Mouse (Mus musculus): Measurements from ENCODE around the gene Tceal3. TPM values are rescaled to one million over a fixed set of nuclear protein-coding genes. Genes with fewer than 3 reads are reported as not detected.
"Not testable (repeated sequence)": the region's sequence is repeated elsewhere in the genome, so short reads cannot be mapped to it uniquely, and the experiment has no call there.

Gene Tceal3
- polyA plus RNA-seq, 1 experiment from 2014 or later: 1.2 TPM

DNA sequence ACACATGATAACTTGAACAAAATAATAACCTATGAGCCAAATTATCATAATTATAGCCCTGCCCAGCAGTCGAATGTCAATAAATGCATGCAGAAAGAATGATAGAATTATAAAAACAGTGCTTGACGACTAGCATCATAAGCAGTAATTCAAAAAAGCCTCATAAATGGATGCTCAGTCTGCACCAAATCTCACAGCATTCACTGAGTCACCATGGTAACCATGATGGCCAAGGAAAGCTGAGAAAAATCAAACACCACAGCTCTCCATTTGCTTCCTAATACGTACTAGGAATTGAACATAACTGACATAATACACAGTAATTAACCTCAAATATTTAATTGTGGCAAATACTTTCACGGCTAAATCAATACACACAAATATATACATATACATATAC is 44.5 kb downstream of the Tceal3 start:
- H3K4me3 ChIP-seq: no peak overlapping the region
- no peak overlapping the region for H3K4me2 ChIP-seq
- H3K9ac ChIP-seq: no peak overlapping the region
- H3K9me3 ChIP-seq (replicated peaks): no peaks in the 10 kb centered on the region
- H3K36me3 ChIP-seq: no peaks in the 10 kb centered on the region
- no peak for ATAC-seq
- H3K4me1 ChIP-seq: no peaks in the 10 kb centered on the region
- H3K27me3 ChIP-seq (replicated peaks): no peaks in the 10 kb centered on the region
- H3K27ac ChIP-seq: no peak overlapping the region
- WGBS (ENCODE audit: insufficient replicate concordance): 58% methylated on average over 4 of the region's 4 CpGs

DNA sequence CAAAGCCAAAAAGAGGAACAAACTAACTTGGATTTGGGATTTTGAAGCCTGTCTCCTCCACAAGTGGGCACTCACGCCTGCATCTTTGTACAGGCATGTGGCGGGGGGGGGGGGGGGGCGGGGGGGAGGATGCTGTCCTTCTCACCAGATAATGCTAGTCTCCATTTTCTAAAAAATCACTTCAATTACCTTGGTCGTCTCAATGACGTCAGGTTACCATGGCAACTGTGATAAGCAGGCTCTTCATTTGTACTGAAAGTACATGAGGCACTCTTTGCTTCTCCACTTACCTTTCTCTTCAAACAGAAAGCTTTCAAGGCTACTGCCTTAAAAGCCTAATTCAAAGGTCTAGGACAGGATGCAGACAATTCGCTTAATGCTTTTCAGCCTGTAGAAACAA is 49.1 kb downstream of the Tceal3 start:
- H3K4me3 ChIP-seq: no peak overlapping the region
- H3K4me2 ChIP-seq: no peak overlapping the region
- H3K4me1 ChIP-seq: no peaks in the 10 kb centered on the region
- WGBS (ENCODE audit: insufficient replicate concordance): 26% methylated on average over 6 of the region's 6 CpGs
- no peak overlapping the region for H3K9ac ChIP-seq
- no peaks in the 10 kb centered on the region for H3K36me3 ChIP-seq
- H3K27ac ChIP-seq: no peak overlapping the region
- no peak for ATAC-seq
- H3K9me3 ChIP-seq (replicated peaks): no peaks in the 10 kb centered on the region
- no peaks in the 10 kb centered on the region for H3K27me3 ChIP-seq (replicated peaks)

DNA sequence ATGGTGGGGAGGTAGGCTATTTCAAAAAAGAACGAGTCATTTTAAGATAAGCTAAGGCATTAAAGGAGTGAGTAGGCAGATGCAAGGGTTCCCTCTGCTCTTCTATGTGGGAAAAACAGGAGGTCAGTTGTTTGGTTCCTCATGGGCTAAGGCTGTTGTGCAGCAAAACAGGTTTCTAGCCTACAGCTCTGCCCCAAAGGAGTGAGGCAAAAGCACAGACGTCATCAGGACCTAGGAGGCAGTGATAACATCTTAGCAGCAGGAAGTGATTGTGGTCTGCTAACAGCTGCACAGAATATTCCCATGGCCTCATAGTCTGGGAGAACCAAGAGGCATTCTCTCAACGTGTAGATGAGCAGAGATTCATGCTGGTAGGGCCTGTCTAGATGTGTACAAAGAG is 55.2 kb downstream of the Tceal3 start:
- not testable (repeated sequence) for H3K27ac ChIP-seq; H3K36me3 ChIP-seq; H3K9me3 ChIP-seq (replicated peaks); H3K4me3 ChIP-seq; H3K4me2 ChIP-seq; H3K9ac ChIP-seq; ATAC-seq; H3K27me3 ChIP-seq (replicated peaks); H3K4me1 ChIP-seq
- 26% methylated on average over 3 of the region's 3 CpGs for WGBS (ENCODE audit: insufficient replicate concordance)

DNA sequence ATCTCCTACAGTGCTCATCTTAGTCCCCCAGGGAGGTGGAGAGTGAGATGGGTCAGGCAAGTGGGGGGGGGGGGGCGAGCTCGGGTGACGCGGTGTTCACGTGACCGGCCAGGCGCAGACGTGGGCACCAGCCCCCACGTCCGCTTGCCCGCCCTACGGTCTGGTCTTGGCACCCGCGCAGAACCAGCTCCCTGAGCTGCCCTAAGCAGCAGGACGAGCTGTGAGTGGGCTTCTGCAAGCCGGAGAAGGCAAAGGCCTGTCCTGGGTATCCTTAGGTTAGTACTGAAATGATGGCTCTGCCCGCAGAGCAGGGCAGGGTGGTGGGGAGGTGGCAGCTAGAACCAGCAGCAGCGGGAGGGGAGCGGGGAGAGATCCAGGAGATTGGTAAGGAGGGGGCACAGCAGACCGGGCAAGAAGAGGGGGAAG is 75.7 kb downstream of the Tceal3 start:
- H3K36me3 ChIP-seq: no peaks in the 10 kb centered on the region
- no peak for ATAC-seq
- H3K9me3 ChIP-seq (replicated peaks): no peaks in the 10 kb centered on the region
- peak overlapping the region; percentile 27 for H3K4me3 ChIP-seq
- H3K27ac ChIP-seq: no peak overlapping the region
- H3K4me1 ChIP-seq: no peaks in the 10 kb centered on the region
- 18% methylated on average over 8 of the region's 20 CpGs for WGBS (ENCODE audit: insufficient replicate concordance)
- peak overlapping the region; percentile 46 for H3K4me2 ChIP-seq
- peaks cover 25% of the 10 kb centered on the region for H3K27me3 ChIP-seq (replicated peaks)
- no peak overlapping the region for H3K9ac ChIP-seq

DNA sequence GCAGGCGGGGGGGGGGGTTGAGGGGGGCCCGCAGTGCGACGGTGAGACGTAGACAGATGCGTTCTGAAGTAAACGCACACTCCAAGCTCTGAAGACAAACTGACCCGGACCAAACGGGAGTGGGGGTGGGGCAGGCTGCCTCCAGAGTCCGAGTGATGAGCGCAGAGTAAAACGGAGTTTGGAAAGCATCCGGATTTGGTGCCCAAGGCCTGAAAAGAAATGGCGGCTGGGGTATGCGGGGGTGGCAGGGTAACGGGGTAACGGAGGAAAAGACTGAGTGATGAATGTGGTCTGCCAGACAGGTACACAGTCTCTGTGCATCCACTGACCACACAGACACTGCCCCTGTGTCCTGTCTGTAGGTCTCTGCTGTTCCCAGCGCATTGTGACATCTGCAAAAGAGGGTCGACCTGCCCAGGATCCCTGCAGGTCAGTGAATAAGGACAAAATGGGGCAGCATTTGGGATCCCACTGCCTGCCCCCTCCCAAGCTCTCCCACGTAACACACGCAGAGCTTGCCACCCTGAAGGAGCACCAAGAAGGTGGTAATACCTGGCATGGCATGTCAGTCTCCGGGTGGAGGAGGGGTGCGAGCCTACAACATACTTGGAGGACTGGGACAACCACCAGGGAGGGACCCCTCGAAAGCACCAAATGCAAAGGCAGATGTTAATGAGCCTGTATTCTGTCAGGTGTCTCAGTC is 76.3 kb downstream of the Tceal3 start:
- Histone ChIP-seq H3K27me3 (replicated peaks) (peaks cover 25% of the 10 kb centered on the region), H3K4me3 (peak overlapping the region; percentile 27; the same call in 1 of the 2 replicates), H3K4me2 (peak overlapping the region; percentile 46)
- 16% methylated on average over 23 of the region's 24 CpGs for WGBS (ENCODE audit: insufficient replicate concordance)
- H3K9me3 ChIP-seq (replicated peaks); H3K9ac ChIP-seq; H3K4me1 ChIP-seq; ATAC-seq; H3K36me3 ChIP-seq; H3K27ac ChIP-seq: not testable (repeated sequence)

DNA sequence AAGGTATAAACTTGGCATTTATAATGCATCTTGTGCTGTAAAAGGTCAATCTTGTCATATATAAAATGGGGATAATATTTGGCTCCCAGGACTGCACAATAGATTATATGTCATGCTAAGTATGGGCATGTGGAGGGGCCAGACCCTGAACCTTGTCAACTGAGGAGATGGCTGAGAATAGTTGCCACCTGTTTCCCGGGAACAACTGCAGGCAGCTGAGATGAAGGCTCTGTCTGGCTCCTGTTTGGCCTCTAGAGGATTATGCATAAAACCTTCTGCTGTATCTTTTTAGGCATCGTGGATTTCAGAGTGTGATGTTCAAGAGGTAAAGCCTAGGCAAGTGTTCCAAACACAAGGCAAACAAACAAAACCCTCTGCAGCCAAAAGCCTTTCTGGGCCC is 78.2 kb downstream of the Tceal3 start:
- H3K27ac ChIP-seq: no peak overlapping the region
- no peak for ATAC-seq
- no peaks in the 10 kb centered on the region for H3K9me3 ChIP-seq (replicated peaks)
- peaks cover 25% of the 10 kb centered on the region for H3K27me3 ChIP-seq (replicated peaks)
- no peaks in the 10 kb centered on the region for H3K36me3 ChIP-seq
- H3K4me2 ChIP-seq: no peak overlapping the region
- H3K9ac ChIP-seq: no peak overlapping the region
- no peak overlapping the region for H3K4me3 ChIP-seq
- H3K4me1 ChIP-seq: no peaks in the 10 kb centered on the region
- 57% methylated on average over 2 of the region's 2 CpGs for WGBS (ENCODE audit: insufficient replicate concordance)

DNA sequence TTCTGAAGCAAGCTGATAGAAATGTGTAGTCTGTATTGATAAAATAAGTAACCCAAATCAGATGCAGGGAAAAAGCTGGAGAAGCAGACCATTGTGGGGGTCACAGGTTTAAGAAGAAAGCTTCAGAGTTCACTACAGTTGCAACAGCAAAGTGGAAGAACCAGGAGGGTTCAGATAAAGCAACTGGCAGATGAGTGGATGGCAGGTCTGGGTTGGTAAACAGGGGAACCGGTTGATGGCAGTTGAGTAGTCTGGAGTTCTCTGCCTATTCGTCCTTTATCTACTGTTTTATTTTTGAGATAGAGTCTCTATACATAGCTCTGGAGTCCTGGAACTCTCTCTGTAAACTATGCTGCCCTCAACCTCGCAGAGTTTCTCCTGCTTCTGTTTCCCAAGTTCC is 90.3 kb downstream of the Tceal3 start:
- H3K36me3 ChIP-seq: no peaks in the 10 kb centered on the region
- H3K27ac ChIP-seq: no peak overlapping the region
- H3K4me2 ChIP-seq: no peak overlapping the region
- H3K4me1 ChIP-seq: no peaks in the 10 kb centered on the region
- H3K9me3 ChIP-seq (replicated peaks): no peaks in the 10 kb centered on the region
- WGBS (ENCODE audit: insufficient replicate concordance): 44% methylated on average over 3 of the region's 3 CpGs
- H3K27me3 ChIP-seq (replicated peaks): no peaks in the 10 kb centered on the region
- no peak for ATAC-seq
- H3K4me3 ChIP-seq: no peak overlapping the region
- H3K9ac ChIP-seq: no peak overlapping the region

DNA sequence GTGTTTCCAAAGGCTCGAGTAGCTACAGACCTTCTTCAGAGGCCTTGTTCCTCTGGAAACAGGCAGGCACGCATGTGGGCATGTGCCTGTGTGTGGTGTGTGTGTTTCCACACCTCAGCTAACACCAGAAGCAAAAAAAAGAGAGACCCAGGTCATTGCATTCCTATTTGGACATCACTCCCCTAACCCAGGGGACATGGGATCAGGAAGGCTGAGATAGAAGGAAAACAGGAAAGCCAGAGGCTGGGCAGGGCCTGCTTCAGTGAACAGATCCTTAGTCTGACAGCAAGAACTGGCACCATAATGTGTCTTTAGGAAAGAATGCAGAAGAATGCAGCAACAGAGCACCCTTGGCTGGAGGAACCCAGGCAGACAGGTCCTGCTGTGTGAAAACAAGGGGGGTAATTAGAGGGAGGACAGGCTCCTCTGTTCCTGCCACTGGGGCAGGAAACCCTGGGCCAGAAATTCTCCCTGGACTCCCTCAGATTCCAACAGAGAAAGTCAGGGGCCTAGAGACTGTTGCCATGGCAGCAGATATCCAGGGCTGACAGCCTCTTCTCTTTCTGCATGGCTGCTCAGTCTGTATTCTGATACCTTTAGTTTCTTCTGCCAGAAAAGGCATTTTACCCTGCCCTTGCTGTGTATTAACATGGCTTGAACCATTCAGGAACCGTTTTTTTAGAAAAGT is 101.1 kb downstream of the Tceal3 start:
- not testable (repeated sequence) for H3K4me2 ChIP-seq; H3K4me1 ChIP-seq; H3K27me3 ChIP-seq (replicated peaks); H3K36me3 ChIP-seq; H3K4me3 ChIP-seq; H3K27ac ChIP-seq; H3K9me3 ChIP-seq (replicated peaks); ATAC-seq; H3K9ac ChIP-seq
- WGBS (ENCODE audit: insufficient replicate concordance): 53% methylated on average over 3 of the region's 3 CpGs

DNA sequence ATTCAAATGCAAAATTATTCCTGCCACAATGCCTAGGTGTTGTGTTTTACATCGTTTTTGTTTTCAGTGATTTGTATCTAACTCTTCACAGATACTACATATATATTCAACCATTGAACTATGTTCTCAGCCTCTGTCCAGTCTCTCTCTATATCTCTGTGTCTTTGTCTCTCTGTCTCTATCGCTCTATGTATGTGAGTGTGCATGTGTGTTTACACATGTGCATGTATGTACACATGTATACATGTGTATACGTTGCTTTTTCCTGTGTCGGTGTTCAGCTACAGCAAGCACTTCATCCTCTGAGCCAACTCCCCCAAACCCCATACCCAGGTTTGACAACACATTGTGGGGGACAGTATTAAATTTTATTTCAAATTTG is 101.6 kb downstream of the Tceal3 start:
- no peaks in the 10 kb centered on the region for H3K9me3 ChIP-seq (replicated peaks)
- ATAC-seq: no peak
- no peaks in the 10 kb centered on the region for H3K4me1 ChIP-seq
- 70% methylated on average over 4 of the region's 4 CpGs for WGBS (ENCODE audit: insufficient replicate concordance)
- no peak overlapping the region for H3K9ac ChIP-seq
- H3K36me3 ChIP-seq: no peaks in the 10 kb centered on the region
- H3K4me2 ChIP-seq: no peak overlapping the region
- no peaks in the 10 kb centered on the region for H3K27me3 ChIP-seq (replicated peaks)
- H3K27ac ChIP-seq: no peak overlapping the region
- H3K4me3 ChIP-seq: no peak overlapping the region

DNA sequence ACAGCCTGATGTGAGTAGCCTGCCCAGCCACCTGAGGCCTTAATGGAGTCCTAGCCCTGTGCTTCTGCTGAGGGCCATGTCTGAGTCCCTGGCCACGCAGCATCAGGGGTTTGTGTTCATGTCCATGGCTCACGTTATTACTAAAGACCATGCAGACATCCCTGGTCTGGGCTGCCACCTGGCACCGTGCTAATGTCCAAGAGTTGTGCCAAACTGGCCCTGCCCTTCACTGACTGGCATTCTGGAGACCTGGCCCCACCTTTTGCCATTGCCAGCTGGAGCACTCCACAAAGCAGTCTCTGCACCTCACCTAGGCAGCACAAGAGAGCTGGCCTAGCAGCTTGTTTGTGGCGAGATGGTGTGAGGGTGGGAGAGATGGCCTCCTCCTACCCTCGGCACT is 102.6 kb downstream of the Tceal3 start:
- Histone ChIP-seq H3K27ac (no peak overlapping the region), H3K9ac (no peak overlapping the region), H3K4me3 (no peak overlapping the region), H3K27me3 (replicated peaks) (no peaks in the 10 kb centered on the region), H3K4me2 (no peak overlapping the region), H3K36me3 (no peaks in the 10 kb centered on the region), H3K4me1 (no peaks in the 10 kb centered on the region), H3K9me3 (replicated peaks) (no peaks in the 10 kb centered on the region)
- ATAC-seq: no peak
- WGBS (ENCODE audit: insufficient replicate concordance): 57% methylated on average over 5 of the region's 5 CpGs

DNA sequence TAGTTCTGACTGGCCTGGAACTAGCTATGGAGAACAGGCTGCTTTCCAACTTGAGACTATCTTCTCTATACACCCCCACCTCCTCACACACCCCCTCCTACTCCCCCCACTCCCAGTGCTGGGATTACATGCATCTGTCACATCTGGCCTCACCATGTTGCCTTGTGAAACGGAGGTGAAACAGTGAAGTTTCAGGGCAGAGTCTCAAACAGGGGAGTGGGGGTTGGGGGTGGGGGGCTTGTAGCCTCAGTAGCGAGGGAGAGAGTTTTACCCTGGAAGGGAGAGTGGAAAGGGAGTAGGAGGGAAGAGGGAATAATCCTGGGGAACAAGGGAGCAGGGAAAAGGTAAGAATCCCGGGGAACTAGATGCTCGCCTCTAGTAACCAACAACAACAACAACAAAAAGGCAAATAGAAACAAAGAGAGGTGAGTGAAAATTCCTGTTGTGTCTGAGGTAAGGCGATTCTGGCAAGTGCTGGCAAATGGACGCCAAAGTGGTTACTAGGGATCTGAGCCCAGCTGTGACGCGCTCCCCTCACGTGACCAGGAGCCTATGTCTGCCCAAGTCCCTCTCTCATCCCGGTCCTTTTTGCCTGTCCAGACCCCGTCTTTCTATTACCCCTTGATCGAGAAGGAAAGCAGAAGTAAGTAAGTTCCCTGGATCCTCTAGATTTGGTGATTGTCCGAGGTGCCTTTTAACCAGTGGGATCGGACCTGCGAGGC is 117.0 kb downstream of the Tceal3 start, which contains the start of gene Tceal1:
TSS of gene Tceal1 (plus strand) at position 537 of the 722 bp plus-strand sequence.
- peak within 1 kb of the TSS; percentile 65 for H3K4me2 ChIP-seq
- H3K4me3 ChIP-seq: peak within 1 kb of the TSS; percentile 54
- no peaks in the 10 kb centered on the region for H3K36me3 ChIP-seq
- no peaks in the 10 kb centered on the region for H3K9me3 ChIP-seq (replicated peaks)
- WGBS (ENCODE audit: insufficient replicate concordance): 11% methylated on average over 15 of the region's 15 CpGs
- H3K4me1 ChIP-seq: no peaks in the 10 kb centered on the region
- H3K27me3 ChIP-seq (replicated peaks): no peaks in the 10 kb centered on the region
- H3K27ac ChIP-seq: no peak within 1 kb of the TSS
- peak; percentile 52; the same call in 1 of the 2 replicates for ATAC-seq
- H3K9ac ChIP-seq: peak within 1 kb of the TSS; percentile 41; the same call in 1 of the 2 replicates

DNA sequence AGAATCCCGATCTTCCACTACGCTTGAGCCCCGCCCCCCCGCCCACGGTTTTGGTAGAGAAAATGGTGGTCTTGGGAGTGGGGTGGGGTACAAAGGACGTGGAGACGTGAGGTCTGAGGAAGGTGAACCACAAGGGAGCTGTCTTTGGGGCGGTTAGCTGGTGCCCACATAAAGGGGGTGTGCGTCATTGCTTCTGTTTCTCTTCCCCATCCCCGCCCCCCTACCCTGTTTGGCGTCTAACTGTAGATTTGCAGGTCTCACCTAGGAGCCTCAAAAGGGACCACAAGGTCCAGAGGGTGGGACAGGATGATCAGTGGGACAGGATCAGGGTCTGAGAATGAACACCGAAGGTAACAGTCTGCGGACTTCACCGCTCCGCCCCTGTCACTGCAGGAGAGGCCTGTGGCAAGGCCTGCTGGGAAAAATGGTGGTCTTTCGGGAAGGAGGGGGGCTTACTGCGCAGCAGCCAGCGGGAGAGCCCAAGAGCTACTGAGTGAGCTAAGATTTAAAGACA is 117.6 kb downstream of the Tceal3 start:
- peak; percentile 49 for ATAC-seq
- H3K9me3 ChIP-seq (replicated peaks): no peaks in the 10 kb centered on the region
- peak overlapping the region; percentile 41; the same call in 1 of the 2 replicates for H3K9ac ChIP-seq
- WGBS (ENCODE audit: insufficient replicate concordance): 9% methylated on average over 18 of the region's 18 CpGs
- no peaks in the 10 kb centered on the region for H3K4me1 ChIP-seq
- H3K27ac ChIP-seq: no peak overlapping the region
- peak overlapping the region; percentile 65 for H3K4me2 ChIP-seq
- no peaks in the 10 kb centered on the region for H3K27me3 ChIP-seq (replicated peaks)
- peak overlapping the region; percentile 54 for H3K4me3 ChIP-seq
- no peaks in the 10 kb centered on the region for H3K36me3 ChIP-seq

Data from liver, embryonic 12.5 days (tissue).